Mouse (Mus musculus): ENCODE results near the gene Gapdh.

DNA sequence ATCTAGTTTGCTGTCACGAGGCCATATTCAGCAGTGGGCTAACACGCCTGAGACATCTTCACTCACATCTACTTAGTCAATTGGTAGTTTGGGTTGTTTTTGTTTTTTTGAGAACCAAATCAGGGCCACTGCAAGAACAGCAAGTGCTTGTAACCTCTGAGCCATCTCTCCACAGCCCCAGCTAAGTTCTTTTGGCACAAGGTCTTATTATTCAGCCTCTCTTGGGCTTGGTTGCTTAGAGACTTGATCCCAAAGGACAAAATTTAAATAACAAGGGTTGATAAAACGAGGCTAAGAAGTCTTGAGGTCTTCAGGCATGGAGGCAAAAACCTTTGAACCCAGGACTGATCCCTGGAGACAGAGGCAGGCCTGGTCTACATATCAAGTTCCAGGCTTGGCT lies 30.0 kb upstream of the Gapdh start:
- TF ChIP-seq CTCF (conservative IDR thresholded peaks at IDR 0.05; ENCODE audit: low read length) (no peak), NANOG (IDR thresholded peaks at IDR 0.05; ENCODE audit: borderline replicate concordance, low read length) (no peak), POU5F1 (IDR thresholded peaks at IDR 0.05; ENCODE audit: borderline replicate concordance, low read length) (no peak)
